Mouse (Mus musculus) myocyte (in vitro differentiated cells): ENCODE data around the gene Schip1. TPM values are rescaled to one million over a fixed set of nuclear protein-coding genes. Genes with fewer than 3 reads are reported as not detected.
A peak's percentile ranks its signal among the peaks of the same experiment; 100 is the strongest.

Source experiments
- H3K27me3 ChIP-seq: one replicate; pipeline ENCODE4 v1.6.1; 2011; ENCODE audit not compliant: control insufficient read depth, insufficient read depth, insufficient read length
- H3K36me3 ChIP-seq: one replicate; pipeline ENCODE4 v1.6.1; 2011; ENCODE audit not compliant: control insufficient read depth, insufficient read depth
- H3K4me2 ChIP-seq: one replicate; pipeline ENCODE4 v1.6.1; 2011; ENCODE audit warnings: low read depth, control low read depth
- H3K4me3 ChIP-seq: one replicate; pipeline ENCODE4 v1.5.1; 2011; ENCODE audit warnings: mild to moderate bottlenecking, control low read depth, moderate library complexity
- H3K79me2 ChIP-seq: one replicate; pipeline ENCODE4 v1.6.1; 2011; ENCODE audit not compliant: control insufficient read depth, insufficient read depth
- H3ac ChIP-seq: one replicate; pipeline ENCODE4 v1.6.1; 2011; ENCODE audit not compliant: control insufficient read depth, insufficient read length
- CEBPB ChIP-seq: IDR thresholded peaks from 2 replicates; pipeline ENCODE4 v1.6.1; 2011; ENCODE audit warnings: mild to moderate bottlenecking, moderate library complexity; ENCODE audit not compliant: poor library complexity, insufficient read depth, severe bottlenecking
- E2F4 ChIP-seq: IDR thresholded peaks from one replicate; pipeline ENCODE4 v1.6.1; 2011; ENCODE audit warnings: mild to moderate bottlenecking, control low read depth, moderate library complexity; ENCODE audit not compliant: insufficient read depth
- MAX ChIP-seq: IDR thresholded peaks from one replicate; pipeline ENCODE4 v1.6.1; 2011; ENCODE audit warnings: low read depth, mild to moderate bottlenecking, control low read depth
- MYOD1 ChIP-seq, 3 experiments: IDR thresholded peaks; one replicate each; pipeline ENCODE4 v1.6.1; 2011; ENCODE audit warnings: control low read depth in 2 of 3, low read depth in 2 of 3, mild to moderate bottlenecking in 2 of 3, moderate library complexity in 1 of 3; ENCODE audit not compliant: insufficient read length in 2 of 3, control insufficient read depth in 1 of 3
- MYOG ChIP-seq, 3 experiments: IDR thresholded peaks; one replicate each; pipeline ENCODE4 v1.6.1; 2011; ENCODE audit warnings: control low read depth in 2 of 3, low read depth in 2 of 3, mild to moderate bottlenecking in 2 of 3; ENCODE audit not compliant: insufficient read length in 2 of 3, control insufficient read depth in 1 of 3, insufficient read depth in 1 of 3
- POLR2A ChIP-seq: IDR thresholded peaks from one replicate; pipeline ENCODE4 v1.6.1; 2011; ENCODE audit warnings: low read depth, mild to moderate bottlenecking, control low read depth, moderate library complexity; ENCODE audit not compliant: insufficient read length
- POLR2AphosphoS2 ChIP-seq: IDR thresholded peaks from one replicate; pipeline ENCODE4 v1.6.1; 2011; ENCODE audit warnings: low read depth, control low read depth; ENCODE audit not compliant: insufficient read length
- REST ChIP-seq: IDR thresholded peaks from one replicate; pipeline ENCODE4 v1.6.1; 2011; ENCODE audit warnings: mild to moderate bottlenecking, control low read depth, moderate library complexity; ENCODE audit not compliant: insufficient read depth, insufficient read length
- SRF ChIP-seq: IDR thresholded peaks from one replicate; pipeline ENCODE4 v1.6.1; 2011; ENCODE audit warnings: low read depth; ENCODE audit not compliant: control insufficient read depth, insufficient read length
- TCF12 ChIP-seq: IDR thresholded peaks from one replicate; pipeline ENCODE4 v1.6.1; 2011; ENCODE audit warnings: mild to moderate bottlenecking, control low read depth; ENCODE audit not compliant: poor library complexity, insufficient read depth, severe bottlenecking
- TCF3 ChIP-seq: IDR thresholded peaks from one replicate; pipeline ENCODE4 v1.6.1; 2011; ENCODE audit warnings: low read depth, control low read depth; ENCODE audit not compliant: insufficient read length
- USF1 ChIP-seq: IDR thresholded peaks from one replicate; pipeline ENCODE4 v1.6.1; 2011; ENCODE audit warnings: low read depth, mild to moderate bottlenecking, control low read depth, moderate library complexity
- polyA plus RNA-seq: library from polyadenylated mRNA; unstranded; fragments of >200 nt; fragmentation: generic; extraction: Trizol; gene quantifications from one replicate; pipeline ENCODE4 v1.2.1, GENCODE M21; 2012; ENCODE audit warnings: missing spikeins

Schip1 gene
- polyA plus RNA-seq, 1 experiment = 23.3 TPM

DNA sequence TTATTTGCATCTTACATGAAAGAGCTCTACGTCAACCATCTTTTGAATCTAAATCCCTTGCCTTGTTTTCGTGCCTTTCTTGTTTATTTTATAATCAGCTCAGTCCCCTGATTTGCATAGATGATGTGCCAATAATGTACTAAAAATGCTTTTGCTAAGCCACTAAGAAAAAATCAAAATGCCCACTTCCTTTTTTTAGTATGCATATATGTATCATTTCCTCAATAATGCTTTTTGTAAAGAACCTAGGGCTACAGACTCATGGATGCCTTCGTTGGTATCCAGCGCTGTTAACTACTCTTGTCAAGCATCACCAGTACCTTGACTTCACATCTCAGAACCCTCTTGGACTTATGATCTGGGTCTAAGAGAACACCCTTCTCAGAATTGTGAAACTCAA is 569.0 kb downstream of the Schip1 start:
- no peaks in the 10 kb centered on the region for H3K27me3 ChIP-seq
- no peaks in the 10 kb centered on the region for H3K36me3 ChIP-seq
- H3ac ChIP-seq = no peak overlapping the region
- TF ChIP-seq TCF12 (no peak), SRF (no peak), MAX (no peak), E2F4 (no peak), CEBPB (no peak), MYOD1 (IDR thresholded peaks at IDR 0.05; ENCODE audit: control insufficient read depth in 1 of 3, insufficient read length in 2 of 3, low read depth in 2 of 3) (no peak), MYOG (IDR thresholded peaks at IDR 0.05; ENCODE audit: control insufficient read depth in 1 of 3, insufficient read depth in 1 of 3, insufficient read length in 2 of 3, low read depth in 2 of 3) (no peak)
- no peaks in the 10 kb centered on the region for H3K79me2 ChIP-seq
- no peak overlapping the region for H3K4me2 ChIP-seq
- H3K4me3 ChIP-seq = no peak overlapping the region

DNA sequence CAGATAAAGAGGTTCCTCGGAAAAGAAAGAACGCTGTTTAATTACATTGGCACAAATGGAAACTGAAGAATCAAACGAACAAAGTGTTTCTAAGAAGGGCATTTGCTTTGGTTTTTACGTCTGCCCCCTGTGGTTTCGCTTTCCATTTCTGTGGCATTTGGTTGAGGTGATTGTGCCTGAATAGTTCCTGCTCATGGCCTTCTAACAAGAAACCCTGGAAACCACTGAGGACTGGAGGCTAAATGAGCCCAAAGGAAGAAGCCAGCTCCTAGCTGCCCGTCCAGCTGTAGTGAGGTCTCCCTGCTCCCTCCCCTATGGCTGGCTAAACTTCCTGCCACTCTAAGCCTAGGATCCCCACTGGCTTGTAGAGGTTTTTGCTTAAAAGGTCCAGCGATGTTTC is 573.4 kb downstream of the Schip1 start:
- Histone ChIP-seq H3K79me2 (no peaks in the 10 kb centered on the region), H3K4me2 (peak overlapping the region; percentile 70), H3ac (no peak overlapping the region), H3K4me3 (no peak overlapping the region), H3K27me3 (no peaks in the 10 kb centered on the region), H3K36me3 (no peaks in the 10 kb centered on the region)
- TF ChIP-seq MYOD1 (IDR thresholded peaks at IDR 0.05; ENCODE audit: control insufficient read depth in 1 of 3, insufficient read length in 2 of 3, low read depth in 2 of 3) (no peak), E2F4 (no peak), POLR2AphosphoS2 (no peak)

DNA sequence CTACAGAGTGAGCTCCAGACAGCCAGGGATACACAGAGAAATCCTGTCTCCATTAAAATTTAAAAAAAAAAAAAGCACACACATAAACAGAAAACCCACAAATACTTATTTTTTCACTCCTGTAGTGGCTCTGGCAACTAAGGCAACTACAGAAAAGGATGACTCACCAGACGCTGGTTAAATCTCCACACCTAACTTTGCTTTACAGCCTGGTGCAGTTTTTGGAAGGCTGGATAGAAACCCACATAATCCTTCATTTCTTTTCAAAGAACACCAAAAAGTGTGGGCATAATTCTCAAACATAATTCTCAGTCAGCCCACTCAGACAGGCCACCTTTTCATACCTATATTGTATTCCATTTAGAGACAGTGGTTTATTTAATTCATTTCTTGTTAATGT is 574.1 kb downstream of the Schip1 start:
- Histone ChIP-seq H3ac (no peak overlapping the region), H3K4me2 (peak overlapping the region; percentile 70), H3K4me3 (no peak overlapping the region), H3K27me3 (no peaks in the 10 kb centered on the region), H3K36me3 (no peaks in the 10 kb centered on the region), H3K79me2 (no peaks in the 10 kb centered on the region)
- no peak for TF ChIP-seq TCF12
- no peak for TF ChIP-seq REST
- no peak for TF ChIP-seq POLR2A
- TF ChIP-seq CEBPB = no peak
- TF ChIP-seq MYOD1 (IDR thresholded peaks at IDR 0.05; ENCODE audit: control insufficient read depth in 1 of 3, insufficient read length in 2 of 3, low read depth in 2 of 3) = no peak
- TF ChIP-seq MAX = no peak
- no peak for TF ChIP-seq MYOG (IDR thresholded peaks at IDR 0.05; ENCODE audit: control insufficient read depth in 1 of 3, insufficient read depth in 1 of 3, insufficient read length in 2 of 3, low read depth in 2 of 3)
- no peak for TF ChIP-seq SRF
- no peak for TF ChIP-seq USF1
- no peak for TF ChIP-seq E2F4

DNA sequence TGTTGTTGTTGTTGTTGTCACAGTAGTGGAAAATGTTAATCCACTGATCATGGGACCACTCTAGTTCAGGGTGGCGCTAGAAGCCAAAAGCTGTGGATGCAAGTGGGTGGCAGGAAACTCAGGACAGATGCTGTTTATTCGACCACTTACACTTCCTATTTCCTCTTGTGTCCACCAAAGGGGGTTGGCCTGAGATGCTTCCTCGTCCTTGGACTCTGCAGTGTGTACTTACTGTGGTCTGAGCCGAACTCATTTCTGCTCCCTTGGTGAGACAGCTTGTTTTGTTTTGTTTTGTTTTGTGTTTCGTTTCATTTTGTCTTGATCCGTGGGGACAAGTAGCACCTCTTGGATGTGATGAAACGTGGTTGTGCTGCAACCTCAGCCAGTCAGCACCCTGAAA is 578.3 kb downstream of the Schip1 start:
- Histone ChIP-seq H3K36me3 (no peaks in the 10 kb centered on the region), H3K27me3 (no peaks in the 10 kb centered on the region), H3K79me2 (no peaks in the 10 kb centered on the region), H3K4me2 (no peak overlapping the region), H3ac (no peak overlapping the region), H3K4me3 (no peak overlapping the region)
- no peak for TF ChIP-seq USF1
- no peak for TF ChIP-seq CEBPB
- no peak for TF ChIP-seq REST
- no peak for TF ChIP-seq TCF3
- no peak for TF ChIP-seq POLR2AphosphoS2
- TF ChIP-seq TCF12 = no peak
- TF ChIP-seq MYOG (IDR thresholded peaks at IDR 0.05; ENCODE audit: control insufficient read depth in 1 of 3, insufficient read depth in 1 of 3, insufficient read length in 2 of 3, low read depth in 2 of 3) = no peak
- TF ChIP-seq E2F4 = no peak
- TF ChIP-seq MAX = no peak
- TF ChIP-seq SRF = no peak
- TF ChIP-seq MYOD1 (IDR thresholded peaks at IDR 0.05; ENCODE audit: control insufficient read depth in 1 of 3, insufficient read length in 2 of 3, low read depth in 2 of 3) = no peak
- TF ChIP-seq POLR2A = no peak

DNA sequence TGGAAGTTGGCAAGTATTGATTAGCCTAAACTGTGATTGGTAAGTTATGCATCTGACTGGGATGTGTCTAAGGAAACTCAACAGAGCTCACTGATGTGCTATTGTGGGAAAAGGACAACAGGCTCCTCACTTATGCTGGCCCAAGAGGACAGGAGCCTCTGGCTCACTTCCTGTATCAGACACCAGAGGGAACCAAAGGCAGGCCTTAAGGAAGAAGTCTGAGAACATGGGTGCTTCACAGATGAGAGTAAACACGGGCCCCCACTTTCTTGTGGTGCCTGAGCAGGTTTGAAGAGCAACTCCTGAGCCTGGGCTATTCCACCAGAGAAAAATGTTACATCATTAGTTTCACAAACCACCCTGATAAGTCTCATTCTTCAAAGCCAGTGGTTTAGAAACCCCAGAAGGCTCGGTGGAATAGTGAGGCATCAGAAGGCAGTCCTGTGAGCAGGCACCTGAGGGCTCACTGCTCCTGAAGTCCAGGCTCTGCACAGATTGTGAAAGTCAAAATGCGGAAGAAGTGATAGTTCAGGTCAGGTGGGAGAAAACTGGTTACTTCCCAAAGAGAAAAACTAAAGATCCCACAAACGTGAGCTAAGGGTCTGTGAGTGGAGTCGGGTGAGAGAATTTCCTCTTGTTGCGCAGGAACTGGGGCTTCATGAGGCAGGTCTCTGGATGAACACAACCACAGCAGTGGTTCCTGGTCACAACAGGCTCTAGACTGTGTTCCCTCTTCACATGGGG is 582.0 kb downstream of the Schip1 start:
- no peaks in the 10 kb centered on the region for H3K79me2 ChIP-seq

More for the DNA sequence above, 582.0 kb downstream of the Schip1 start:
- H3K4me3 ChIP-seq = no peak overlapping the region
- H3K36me3 ChIP-seq = no peaks in the 10 kb centered on the region
- H3ac ChIP-seq = no peak overlapping the region
- no peaks in the 10 kb centered on the region for H3K27me3 ChIP-seq
- TF ChIP-seq REST = no peak
- no peak for TF ChIP-seq POLR2AphosphoS2
- TF ChIP-seq POLR2A = no peak
- no peak for TF ChIP-seq MAX
- no peak for TF ChIP-seq MYOG (IDR thresholded peaks at IDR 0.05; ENCODE audit: control insufficient read depth in 1 of 3, insufficient read depth in 1 of 3, insufficient read length in 2 of 3, low read depth in 2 of 3)
- no peak for TF ChIP-seq TCF12
- no peak overlapping the region for H3K4me2 ChIP-seq
